Mouse (Mus musculus) olfactory bulb, adult 2 months (tissue): ENCODE results near the gene Rb1. TPM values are rescaled to one million over a fixed set of nuclear protein-coding genes. Genes with fewer than 3 reads are reported as not detected.

ENCODE experiments used
- H3K27ac ChIP-seq: fragments of 200-500 bp; 2 replicates; pipeline ENCODE4 v1.5.1; 2012; ENCODE audit warnings: low read depth, low read length; ENCODE audit not compliant: insufficient read depth
- H3K4me1 ChIP-seq: fragments of 200-500 bp; 2 replicates; pipeline ENCODE4 v1.6.1; 2012; ENCODE audit warnings: low read length; ENCODE audit not compliant: control insufficient read depth, insufficient read depth
- H3K4me3 ChIP-seq: fragments of 200-500 bp; 2 replicates; pipeline ENCODE4 v1.5.1; 2012; ENCODE audit warnings: mild to moderate bottlenecking, low read depth, low read length, moderate library complexity; ENCODE audit not compliant: insufficient read depth
- CTCF ChIP-seq: fragments of 200-500 bp; IDR thresholded peaks from 2 replicates; pipeline ENCODE4 v1.5.1; 2012; ENCODE audit warnings: low read depth, mild to moderate bottlenecking, low read length, moderate library complexity; ENCODE audit not compliant: insufficient read depth
- POLR2A ChIP-seq: fragments of 200-500 bp; IDR thresholded peaks from 2 replicates; pipeline ENCODE4 v1.6.1; 2012; ENCODE audit warnings: mild to moderate bottlenecking, low read depth, low read length, moderate library complexity; ENCODE audit not compliant: insufficient read depth
- WGBS: fragments of 180-500 bp; shearing (Covaris S2); methylation state at CpG from one replicate; pipeline ENCODE4 v1.1.7; 2018; 5-methylcytosine and 5-hydroxymethylcytosine counted together
- polyA plus RNA-seq: library from polyadenylated mRNA; stranded (reverse); fragments of >200 nt; gene quantifications from 2 replicates; pipeline ENCODE4 v1.2.4, GENCODE M21; 2012; ENCODE audit warnings: low replicate concordance; ENCODE audit not compliant: missing spikeins, insufficient read depth, insufficient read length

Gene Rb1
- polyA plus RNA-seq, 1 experiment: 65.2 TPM

- H3K4me1 ChIP-seq: no peaks in the 10 kb centered on the region
- 94% methylated on average over 1 of the region's 1 CpGs for WGBS
- H3K4me3 ChIP-seq: no peak overlapping the region
- H3K27ac ChIP-seq: no peak overlapping the region
- TF ChIP-seq POLR2A: no peak
Observed at GRCm38 (mm10) chr14:73217062-73217461, 108.6 kb downstream of the Rb1 start.

GRCm38 (mm10) chr14:73211477-73211876 is 114.1 kb downstream of the Rb1 start:
- 95% methylated on average over 5 of the region's 5 CpGs for WGBS
- H3K4me1 ChIP-seq: no peaks in the 10 kb centered on the region
- H3K27ac ChIP-seq: no peak overlapping the region
- no peak overlapping the region for H3K4me3 ChIP-seq
- TF ChIP-seq POLR2A (no peak), CTCF (no peak)

- no peak overlapping the region for H3K4me3 ChIP-seq
- 96% methylated on average over 8 of the region's 8 CpGs for WGBS
- H3K27ac ChIP-seq: no peak overlapping the region
- TF ChIP-seq CTCF (no peak), POLR2A (no peak)
- no peaks in the 10 kb centered on the region for H3K4me1 ChIP-seq
Observed at GRCm38 (mm10) chr14:73210196-73210595, 115.4 kb downstream of the Rb1 start.

- Histone ChIP-seq H3K27ac (no peak overlapping the region), H3K4me3 (no peak overlapping the region), H3K4me1 (no peaks in the 10 kb centered on the region)
- TF ChIP-seq CTCF: no peak
- no peak for TF ChIP-seq POLR2A
Observed at GRCm38 (mm10) chr14:73209262-73209661, 116.4 kb downstream of the Rb1 start.

- no peak overlapping the region for H3K4me3 ChIP-seq
- 64% methylated on average over 3 of the region's 3 CpGs for WGBS
- H3K27ac ChIP-seq: no peak overlapping the region
- TF ChIP-seq POLR2A (no peak), CTCF (no peak)
- 0 out of 2 replicates have a peak, but pooled peaks cover under 1% of the 10 kb centered on the region for H3K4me1 ChIP-seq
Observed at GRCm38 (mm10) chr14:73204016-73204415, 121.6 kb downstream of the Rb1 start.

- no peak overlapping the region for H3K27ac ChIP-seq
- WGBS: 62% methylated on average over 3 of the region's 3 CpGs
- 0 out of 2 replicates have a peak, but pooled peaks cover 2% of the 10 kb centered on the region for H3K4me1 ChIP-seq
- TF ChIP-seq POLR2A (no peak), CTCF (no peak)
- H3K4me3 ChIP-seq: no peak overlapping the region
Observed at GRCm38 (mm10) chr14:73201447-73201846, 124.2 kb downstream of the Rb1 start.

GRCm38 (mm10) chr14:73199058-73199457 is 126.6 kb downstream of the Rb1 start:
- 58% methylated on average over 5 of the region's 5 CpGs for WGBS
- no peak overlapping the region for H3K27ac ChIP-seq
- no peak overlapping the region for H3K4me3 ChIP-seq
- TF ChIP-seq POLR2A: no peak
- no peak for TF ChIP-seq CTCF
- H3K4me1 ChIP-seq: 0 out of 2 replicates have a peak, but pooled peaks cover 2% of the 10 kb centered on the region

GRCm38 (mm10) chr14:73186875-73187274 is 138.7 kb downstream of the Rb1 start:
- WGBS: 96% methylated on average over 7 of the region's 7 CpGs
- TF ChIP-seq CTCF (no peak), POLR2A (no peak)

GRCm38 (mm10) chr14:73181144-73181543 is 144.5 kb downstream of the Rb1 start:
- Histone ChIP-seq H3K4me1 (peaks cover 2% of the 10 kb centered on the region), H3K4me3 (no peak overlapping the region), H3K27ac (no peak overlapping the region)
- TF ChIP-seq CTCF (no peak), POLR2A (no peak)
- 44% methylated on average over 2 of the region's 2 CpGs for WGBS

More at GRCm38 (mm10) chr14:73186875-73187274, 138.7 kb downstream of the Rb1 start:
- H3K4me1 ChIP-seq: no peaks in the 10 kb centered on the region
- H3K4me3 ChIP-seq: no peak overlapping the region
- H3K27ac ChIP-seq: no peak overlapping the region

- WGBS: 46% methylated on average over 3 of the region's 3 CpGs
Observed at GRCm38 (mm10) chr14:73180671-73181070, 145.0 kb downstream of the Rb1 start.

More at GRCm38 (mm10) chr14:73180671-73181070, 145.0 kb downstream of the Rb1 start:
- TF ChIP-seq CTCF (no peak), POLR2A (no peak)
- H3K27ac ChIP-seq: no peak overlapping the region
- H3K4me3 ChIP-seq: no peak overlapping the region
- H3K4me1 ChIP-seq: peaks cover 2% of the 10 kb centered on the region
